Mouse (Mus musculus): ENCODE results near the gene Wdr47. TPM values are rescaled to one million over a fixed set of nuclear protein-coding genes. Genes with fewer than 3 reads are reported as not detected.

Wdr47 gene
- polyA plus RNA-seq, 1 experiment from 2014 or later = 17.2 TPM

Small RNA genes lying within 50 kb of the gene (microRNA-seq; reads per million reads assigned to microRNA genes)
- not detected for gene Gm22860 (ENCODE audit: borderline number of aligned reads)

Other genes starting within 250 kb of the Wdr47 start
- 0.32 TPM in 1 of 2 replicates, not detected in the other for gene Mybphl, start 226.4 kb upstream of the Wdr47 start, polyA plus RNA-seq (2014; fragmentation: Nextera tagmentation; extraction: Ambion mirVana)
- 71.5 and 81.7 TPM in 2 replicates for gene Psrc1, start 207.4 kb upstream of the Wdr47 start, polyA plus RNA-seq (2014; fragmentation: Nextera tagmentation; extraction: Ambion mirVana)
- gene Celsr2, start 175.7 kb upstream of the Wdr47 start, polyA plus RNA-seq (2014; fragmentation: Nextera tagmentation; extraction: Ambion mirVana) = 12.4 and 13.5 TPM in 2 replicates
- gene Sars, start 146.1 kb upstream of the Wdr47 start, polyA plus RNA-seq (2014; fragmentation: Nextera tagmentation; extraction: Ambion mirVana) = 153 TPM in 2 replicates
- not detected in 2 replicates for gene 1700013F07Rik, start 57.1 kb upstream of the Wdr47 start, polyA plus RNA-seq (2014; fragmentation: Nextera tagmentation; extraction: Ambion mirVana)
- gene 5330417C22Rik, start 54.7 kb upstream of the Wdr47 start, polyA plus RNA-seq (2014; fragmentation: Nextera tagmentation; extraction: Ambion mirVana) = 0.48 and 1.5 TPM in 2 replicates
- gene Tmem167b, start 28.8 kb upstream of the Wdr47 start, polyA plus RNA-seq (2014; fragmentation: Nextera tagmentation; extraction: Ambion mirVana) = 48.2 and 49.6 TPM in 2 replicates
- gene Taf13, start 19.6 kb upstream of the Wdr47 start, polyA plus RNA-seq (2014; fragmentation: Nextera tagmentation; extraction: Ambion mirVana) = 64.1 and 70.3 TPM in 2 replicates
- 73.2 and 79.8 TPM in 2 replicates for gene Clcc1, start 62.6 kb downstream of the Wdr47 start, polyA plus RNA-seq (2014; fragmentation: Nextera tagmentation; extraction: Ambion mirVana)
- 99.1 and 99.3 TPM in 2 replicates for gene Gpsm2, start 131.0 kb downstream of the Wdr47 start, polyA plus RNA-seq (2014; fragmentation: Nextera tagmentation; extraction: Ambion mirVana)
- 0.15 and 0.20 TPM in 2 replicates for gene Aknad1, start 148.4 kb downstream of the Wdr47 start, polyA plus RNA-seq (2014; fragmentation: Nextera tagmentation; extraction: Ambion mirVana)
- gene Stxbp3, start 249.2 kb downstream of the Wdr47 start, polyA plus RNA-seq (2014; fragmentation: Nextera tagmentation; extraction: Ambion mirVana) = 28.2 and 29.2 TPM in 2 replicates

Data from embryonic facial prominence, embryonic 11.5 days (tissue).